Mouse (Mus musculus): ENCODE results near the gene Haghl. TPM values are rescaled to one million over a fixed set of nuclear protein-coding genes. Genes with fewer than 3 reads are reported as not detected.

Gene Haghl
- polyA plus RNA-seq, 1 experiment from 2014 or later = 105 TPM

DNA sequence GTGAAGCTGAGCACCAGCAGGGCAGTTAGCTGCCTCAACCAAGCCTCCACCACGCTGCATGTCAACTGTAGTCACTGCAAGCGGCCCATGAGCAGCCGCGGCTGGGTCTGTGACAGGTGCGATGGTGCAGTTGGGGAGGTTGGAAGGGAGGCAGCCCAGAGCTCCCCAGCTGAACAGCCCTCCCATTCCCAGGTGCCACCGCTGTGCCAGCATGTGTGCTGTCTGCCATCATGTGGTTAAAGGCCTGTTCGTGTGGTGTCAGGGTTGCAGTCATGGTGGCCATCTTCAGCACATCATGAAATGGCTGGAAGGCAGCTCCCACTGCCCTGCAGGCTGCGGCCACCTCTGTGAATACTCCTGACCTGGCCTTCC is 42.7 kb upstream of the Haghl start:
- no peak for ATAC-seq (ENCODE audit: low FRiP score)
- H3K4me2 ChIP-seq (replicated peaks) = peak overlapping the region; percentile 92
- no peaks in the 10 kb centered on the region for H3K27me3 ChIP-seq
- 85% methylated on average over 8 of the region's 8 CpGs for WGBS
- peaks cover 51% of the 10 kb centered on the region for H3K36me3 ChIP-seq
- peak overlapping the region; percentile 61 for H3K4me3 ChIP-seq
- H3K4me1 ChIP-seq = peaks cover 74% of the 10 kb centered on the region
- H3K9me3 ChIP-seq (replicated peaks) = no peaks in the 10 kb centered on the region
- peak overlapping the region; percentile 91 for H3K27ac ChIP-seq
- H3K9ac ChIP-seq = peak overlapping the region; percentile 79

DNA sequence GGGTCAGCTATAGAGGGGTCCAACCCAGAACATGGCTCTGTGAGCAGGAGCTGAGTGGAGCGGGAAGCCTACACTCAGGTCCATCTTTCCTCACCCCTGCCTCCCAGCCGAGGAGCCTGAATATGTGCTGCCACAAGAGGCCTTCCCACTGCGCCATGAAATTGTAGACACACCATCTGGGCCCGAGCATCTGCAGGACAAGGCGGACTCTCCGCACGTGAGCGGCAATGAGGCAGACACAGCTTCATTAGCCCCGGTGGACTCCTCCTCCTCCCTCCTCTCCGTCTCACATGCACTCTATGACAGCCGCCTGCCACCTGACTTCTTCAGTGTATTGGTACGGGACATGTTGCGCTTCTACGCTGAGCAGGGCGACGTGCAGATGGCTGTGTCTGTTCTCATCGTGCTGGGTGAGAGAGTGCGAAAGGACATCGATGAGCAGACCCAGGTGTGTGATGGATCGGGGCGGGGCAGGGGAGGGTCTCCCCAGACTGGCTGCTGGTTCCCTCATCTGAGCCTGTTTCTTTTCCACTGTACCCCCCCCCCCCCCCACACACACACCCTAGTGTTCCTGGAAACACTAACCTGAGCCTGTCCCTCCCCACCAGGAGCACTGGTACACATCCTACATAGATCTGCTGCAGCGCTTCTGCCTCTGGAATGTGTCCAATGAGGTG is 42.2 kb upstream of the Haghl start:
- Histone ChIP-seq H3K36me3 (peaks cover 51% of the 10 kb centered on the region), H3K27ac (no peak overlapping the region), H3K4me2 (replicated peaks) (peak overlapping the region; percentile 92; the same call in 1 of the 2 replicates), H3K4me3 (peak overlapping the region; percentile 61), H3K27me3 (no peaks in the 10 kb centered on the region), H3K9me3 (replicated peaks) (no peaks in the 10 kb centered on the region), H3K4me1 (peaks cover 77% of the 10 kb centered on the region), H3K9ac (peak overlapping the region; percentile 79)
- no peak for ATAC-seq (ENCODE audit: low FRiP score)
- 85% methylated on average over 22 of the region's 22 CpGs for WGBS

DNA sequence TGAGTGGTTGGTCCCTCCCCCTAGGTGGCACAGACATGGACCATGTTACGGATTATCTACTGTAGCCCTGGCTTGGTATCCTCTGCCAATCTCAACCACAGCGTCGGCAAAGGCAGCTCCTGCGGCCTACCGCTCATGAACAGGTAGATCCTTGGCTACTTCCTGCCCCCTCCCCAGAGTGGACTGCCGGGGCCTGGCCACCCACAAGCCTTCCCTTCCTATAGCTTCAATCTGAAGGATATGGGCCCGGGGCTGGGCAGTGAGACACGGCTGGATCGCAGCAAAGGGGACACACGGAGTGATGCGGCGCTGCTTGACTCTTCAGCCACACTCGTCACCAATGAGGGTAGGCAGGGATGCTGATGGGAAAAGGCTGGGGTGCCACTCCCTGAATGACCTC is 41.5 kb upstream of the Haghl start:
- Histone ChIP-seq H3K4me3 (no peak overlapping the region), H3K4me1 (peaks cover 75% of the 10 kb centered on the region)
- WGBS = 95% methylated on average over 13 of the region's 13 CpGs

GRCm38 (mm10) chr17:25825984-25826570 is 40.6 kb upstream of the Haghl start:
- Histone ChIP-seq H3K36me3 (peaks cover 44% of the 10 kb centered on the region), H3K4me3 (no peak overlapping the region), H3K27ac (no peak overlapping the region), H3K4me1 (peaks cover 65% of the 10 kb centered on the region), H3K9ac (no peak overlapping the region), H3K9me3 (replicated peaks) (no peaks in the 10 kb centered on the region), H3K27me3 (no peaks in the 10 kb centered on the region), H3K4me2 (replicated peaks) (no peak overlapping the region)
- no peak for ATAC-seq (ENCODE audit: low FRiP score)
- whole genome bisulfite sequencing = 95% methylated on average over 27 of the region's 27 CpGs

More for the DNA sequence above, 41.5 kb upstream of the Haghl start:
- Histone ChIP-seq H3K27me3 (no peaks in the 10 kb centered on the region), H3K27ac (no peak overlapping the region), H3K36me3 (peaks cover 51% of the 10 kb centered on the region), H3K9me3 (replicated peaks) (no peaks in the 10 kb centered on the region), H3K9ac (no peak overlapping the region), H3K4me2 (replicated peaks) (no peak overlapping the region)
- ATAC-seq (ENCODE audit: low FRiP score) = no peak

GRCm38 (mm10) chr17:25825311-25825710 is 39.8 kb upstream of the Haghl start:
- Histone ChIP-seq H3K9ac (no peak overlapping the region), H3K27ac (no peak overlapping the region), H3K4me1 (peaks cover 58% of the 10 kb centered on the region), H3K27me3 (peaks cover 6% of the 10 kb centered on the region), H3K9me3 (replicated peaks) (no peaks in the 10 kb centered on the region), H3K4me3 (no peak overlapping the region), H3K4me2 (replicated peaks) (peak overlapping the region; percentile 74; the same call in 1 of the 2 replicates), H3K36me3 (peaks cover 37% of the 10 kb centered on the region)
- ATAC-seq (ENCODE audit: low FRiP score) = no peak
- WGBS = 89% methylated on average over 6 of the region's 6 CpGs

- no peak overlapping the region for H3K27ac ChIP-seq
- H3K4me3 ChIP-seq = peak overlapping the region; percentile 55
- H3K9me3 ChIP-seq (replicated peaks) = no peaks in the 10 kb centered on the region
- peak overlapping the region; percentile 74 for H3K4me2 ChIP-seq (replicated peaks)
- H3K36me3 ChIP-seq = peaks cover 32% of the 10 kb centered on the region
- no peak for ATAC-seq (ENCODE audit: low FRiP score)
- WGBS = 72% methylated on average over 17 of the region's 17 CpGs
- H3K4me1 ChIP-seq = peaks cover 50% of the 10 kb centered on the region
- peaks cover 13% of the 10 kb centered on the region for H3K27me3 ChIP-seq
- peak overlapping the region; percentile 80 for H3K9ac ChIP-seq
Measured at GRCm38 (mm10) chr17:25824362-25825142, 39.1 kb upstream of the Haghl start.

- Histone ChIP-seq H3K4me3 (peak within 1 kb of the TSS; percentile 55), H3K27me3 (peaks cover 24% of the 10 kb centered on the region), H3K4me1 (peaks cover 49% of the 10 kb centered on the region), H3K9ac (peak within 1 kb of the TSS; percentile 80), H3K4me2 (replicated peaks) (peak within 1 kb of the TSS; percentile 74), H3K9me3 (replicated peaks) (no peaks in the 10 kb centered on the region), H3K27ac (peak within 1 kb of the TSS; percentile 70; the same call in 1 of the 2 replicates), H3K36me3 (peaks cover 36% of the 10 kb centered on the region)
- peak; percentile 51 for ATAC-seq (ENCODE audit: low FRiP score)
- under 1% methylated on average over 18 of the region's 18 CpGs for WGBS
Measured at GRCm38 (mm10) chr17:25823452-25823851, 38.0 kb upstream of the Haghl start, which contains the start of gene Wdr24. TSS of gene Wdr24 (plus strand) at chr17:25823627.

DNA sequence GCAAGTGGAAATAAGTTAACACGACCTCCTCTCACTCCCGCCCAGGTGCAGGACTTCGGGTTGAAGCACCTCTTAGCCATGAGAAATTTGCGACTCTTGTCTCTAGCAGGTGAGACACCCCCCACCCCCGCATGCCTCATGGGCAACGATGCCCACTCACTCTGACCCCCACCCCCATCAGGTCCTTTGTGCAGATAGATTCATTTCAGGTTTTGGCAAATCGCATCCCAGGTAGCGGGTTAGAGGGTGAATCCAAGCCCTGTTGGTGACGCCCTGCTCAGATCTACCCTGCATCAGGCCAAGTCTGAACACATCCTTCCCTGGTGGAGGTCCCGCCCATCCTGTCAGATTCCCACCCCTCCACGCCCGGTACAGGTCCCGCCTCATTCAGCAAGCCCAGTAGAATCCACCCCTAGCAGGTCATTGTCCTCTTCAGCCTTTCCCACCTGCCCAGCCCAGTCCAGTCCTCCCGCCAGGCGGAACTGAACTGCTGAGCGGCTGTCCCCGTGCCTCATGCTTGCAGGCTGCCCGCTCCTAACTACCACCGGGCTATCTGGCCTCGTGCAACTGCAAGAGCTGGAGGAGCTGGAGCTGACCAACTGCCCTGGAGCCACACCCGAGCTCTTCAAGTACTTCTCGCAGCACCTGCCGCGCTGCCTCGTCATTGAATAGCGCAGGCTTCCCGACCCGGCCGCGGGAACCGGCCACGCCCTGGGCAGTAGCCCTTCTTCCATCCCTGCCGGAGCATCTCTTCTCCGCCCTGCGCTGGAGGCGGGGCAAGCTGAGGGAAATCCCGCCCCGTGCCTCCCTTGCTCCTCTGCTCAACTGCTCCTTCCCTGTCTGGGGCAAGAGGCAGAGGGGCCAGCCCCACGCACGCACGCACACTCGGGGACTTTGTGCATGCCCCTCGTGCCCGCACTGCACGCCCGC is 33.6 kb upstream of the Haghl start:
- ATAC-seq (ENCODE audit: low FRiP score) = 0 out of 2 replicates have a peak, but pooled peaks have one; percentile 29
- peak overlapping the region; percentile 4; the same call in 1 of the 2 replicates for H3K4me3 ChIP-seq
- peak overlapping the region; percentile 25 for H3K4me2 ChIP-seq (replicated peaks)
- peaks cover 10% of the 10 kb centered on the region for H3K4me1 ChIP-seq
- 8% methylated on average over 46 of the region's 46 CpGs for WGBS
- no peaks in the 10 kb centered on the region for H3K9me3 ChIP-seq (replicated peaks)
- H3K9ac ChIP-seq = peak overlapping the region; percentile 38
- no peak overlapping the region for H3K27ac ChIP-seq
- peaks cover 21% of the 10 kb centered on the region for H3K36me3 ChIP-seq
- peaks cover 45% of the 10 kb centered on the region for H3K27me3 ChIP-seq

GRCm38 (mm10) chr17:25817662-25818061 is 32.2 kb upstream of the Haghl start:
- peaks cover 21% of the 10 kb centered on the region for H3K36me3 ChIP-seq
- ATAC-seq (ENCODE audit: low FRiP score) = no peak
- WGBS = 85% methylated on average over 11 of the region's 11 CpGs

DNA sequence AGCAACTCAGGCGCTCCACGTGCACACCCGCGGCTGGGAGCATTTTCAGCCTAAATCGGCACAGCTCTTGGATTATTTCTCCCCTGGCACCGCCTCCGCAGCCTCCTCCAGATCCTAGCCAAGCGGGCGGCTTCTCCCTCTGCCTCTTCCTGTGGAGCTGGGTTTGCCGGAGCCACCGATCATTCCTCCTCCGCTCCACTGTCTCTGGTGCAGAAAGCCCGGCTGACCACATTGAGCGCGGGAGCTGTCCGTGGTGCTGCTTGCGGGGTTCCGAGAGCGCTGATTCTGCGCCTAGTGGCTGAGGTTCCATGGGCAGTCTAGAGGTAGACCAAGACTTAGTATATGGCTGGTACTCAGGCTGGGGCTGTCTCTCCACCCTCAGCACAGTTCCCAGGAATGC is 28.0 kb upstream of the Haghl start:
- peaks cover 13% of the 10 kb centered on the region for H3K36me3 ChIP-seq
- peaks cover 35% of the 10 kb centered on the region for H3K4me1 ChIP-seq
- peak overlapping the region; percentile 9 for H3K4me3 ChIP-seq
- H3K4me2 ChIP-seq (replicated peaks) = peak overlapping the region; percentile 36
- H3K27me3 ChIP-seq = peaks cover 37% of the 10 kb centered on the region
- peak overlapping the region; percentile 50 for H3K9ac ChIP-seq
- ATAC-seq (ENCODE audit: low FRiP score) = no peak
- WGBS = 3% methylated on average over 20 of the region's 20 CpGs
- peak overlapping the region; percentile 24; the same call in 1 of the 2 replicates for H3K27ac ChIP-seq
- H3K9me3 ChIP-seq (replicated peaks) = no peaks in the 10 kb centered on the region

More at GRCm38 (mm10) chr17:25817662-25818061, 32.2 kb upstream of the Haghl start:
- Histone ChIP-seq H3K27ac (no peak overlapping the region), H3K4me1 (peaks cover 14% of the 10 kb centered on the region), H3K4me2 (replicated peaks) (no peak overlapping the region), H3K4me3 (no peak overlapping the region), H3K27me3 (peaks cover 45% of the 10 kb centered on the region), H3K9me3 (replicated peaks) (no peaks in the 10 kb centered on the region), H3K9ac (no peak overlapping the region)

- Histone ChIP-seq H3K4me2 (replicated peaks) (peak overlapping the region; percentile 84), H3K9me3 (replicated peaks) (no peaks in the 10 kb centered on the region), H3K4me1 (peaks cover 43% of the 10 kb centered on the region), H3K27ac (no peak overlapping the region), H3K9ac (0 out of 2 replicates have a peak overlapping the region, but pooled peaks have one; percentile 92), H3K27me3 (peaks cover 16% of the 10 kb centered on the region), H3K4me3 (no peak overlapping the region), H3K36me3 (no peaks in the 10 kb centered on the region)
- ATAC-seq (ENCODE audit: low FRiP score) = no peak
- 75% methylated on average over 4 of the region's 4 CpGs for WGBS
Measured at GRCm38 (mm10) chr17:25810890-25811289, 25.4 kb upstream of the Haghl start.
